Mouse (Mus musculus) embryonic facial prominence, embryonic 14.5 days (tissue): ENCODE measurements at regions not wholly inside any gene's neighbourhood (a gene's known extent, or its start where the extent isn't known, plus 50 kb on each side); places are given as distances from the start of the nearest gene placed in this dataset.

Experiments used
- ATAC-seq: fragments of 200-750 bp; cut with Nextera tagmentation; 2 replicates; pipeline ENCODE4 v1.8.0; 2017; ENCODE audit warnings: low read depth, moderate number of reproducible peaks, moderate TSS enrichment
- DNase-seq: peaks from one replicate; pipeline ENCODE4 v3.0.0-alpha.2; 2015; ENCODE audit warnings: low spot score
- H3K27ac ChIP-seq: fragments of 300-500 bp; sonication (generic); replicated peaks from 2 replicates; pipeline ENCODE4 v1.5.1; 2014; ENCODE audit warnings: low read depth, mild to moderate bottlenecking, low read length, moderate library complexity
- H3K27me3 ChIP-seq: fragments of 300-500 bp; sonication (generic); replicated peaks from 2 replicates; pipeline ENCODE4 v1.6.1; 2014; ENCODE audit warnings: low read length; ENCODE audit not compliant: control insufficient read depth, insufficient read depth
- H3K36me3 ChIP-seq: fragments of 300-500 bp; sonication (generic); 2 replicates; pipeline ENCODE4 v1.6.1; 2014; ENCODE audit warnings: low read length, mixed read lengths; ENCODE audit not compliant: control insufficient read depth, insufficient read depth
- H3K4me1 ChIP-seq: fragments of 300-500 bp; sonication (generic); 2 replicates; pipeline ENCODE4 v1.6.1; 2014; ENCODE audit warnings: antibody characterized with exemption, low read length; ENCODE audit not compliant: control insufficient read depth, insufficient read depth
- H3K4me2 ChIP-seq: fragments of 300-500 bp; sonication (generic); 2 replicates; pipeline ENCODE4 v1.6.1; 2014; ENCODE audit warnings: low read depth, mild to moderate bottlenecking, low read length, moderate library complexity, mixed read lengths
- H3K4me3 ChIP-seq: fragments of 300-500 bp; sonication (generic); 2 replicates; pipeline ENCODE4 v1.5.1; 2014; ENCODE audit warnings: low read depth, mild to moderate bottlenecking, low read length
- H3K9ac ChIP-seq: fragments of 300-500 bp; sonication (generic); 2 replicates; pipeline ENCODE4 v1.6.1; 2014; ENCODE audit warnings: low read depth, mild to moderate bottlenecking, low read length, moderate library complexity, mixed read lengths
- H3K9me3 ChIP-seq: fragments of 300-500 bp; sonication (generic); 2 replicates; pipeline ENCODE4 v1.6.1; 2016; ENCODE audit warnings: low read length; ENCODE audit not compliant: control insufficient read depth
- WGBS: fragments of 180-500 bp; shearing (Covaris S2); extraction: QIAGEN DNeasy Blood & Tissue Kit; methylation state at CpG from one replicate; pipeline ENCODE4 v1.1.7; 2014; 5-methylcytosine and 5-hydroxymethylcytosine counted together

DNA sequence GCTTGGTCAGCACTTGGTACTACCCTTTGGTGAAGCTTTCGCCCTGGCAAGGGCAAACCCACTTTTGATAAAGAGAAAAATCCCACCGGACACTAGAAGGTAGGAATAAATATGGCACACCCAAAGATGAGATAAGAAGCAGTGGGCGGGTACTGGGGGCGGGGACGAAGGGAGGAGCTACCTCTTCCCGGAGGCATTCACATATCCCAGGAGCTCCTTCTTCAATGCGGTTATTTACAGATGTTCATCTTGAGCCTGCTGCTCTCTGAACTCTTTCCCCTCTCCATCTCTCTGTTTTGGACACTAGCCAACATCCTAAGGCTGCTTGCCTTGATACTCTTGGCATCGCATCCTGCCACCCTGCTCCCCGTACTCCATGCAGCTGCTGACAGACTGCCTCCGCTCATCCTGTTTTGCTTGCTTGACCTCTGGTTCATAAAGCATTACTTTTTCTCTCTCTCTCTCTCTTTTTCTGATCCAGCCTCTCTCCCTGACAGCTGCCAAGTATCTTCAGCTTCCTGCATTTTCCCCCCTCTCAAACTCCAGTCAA, 104.2 kb upstream of the Mon1b start:
- Histone ChIP-seq H3K27ac (0 out of 2 replicates have a peak overlapping the region, but pooled peaks have one; percentile 16), H3K4me3 (no peak overlapping the region), H3K27me3 (no peaks in the 10 kb centered on the region), H3K4me2 (no peak overlapping the region), H3K36me3 (no peaks in the 10 kb centered on the region), H3K9ac (no peak overlapping the region), H3K9me3 (no peaks in the 10 kb centered on the region), H3K4me1 (no peaks in the 10 kb centered on the region; the same call in 1 of the 2 replicates)
- ATAC-seq (peak; percentile 57), DNase-seq (peak; percentile 76)
- 46% methylated on average over 10 of the region's 10 CpGs for WGBS

- WGBS, result 49% methylated on average over 4 of the region's 4 CpGs
- ATAC-seq (no peak), DNase-seq (no peak)
- Histone ChIP-seq H3K9ac (no peak overlapping the region), H3K27ac (no peak overlapping the region), H3K4me1 (no peaks in the 10 kb centered on the region; the same call in 1 of the 2 replicates), H3K4me2 (no peak overlapping the region), H3K9me3 (no peaks in the 10 kb centered on the region), H3K36me3 (no peaks in the 10 kb centered on the region), H3K27me3 (no peaks in the 10 kb centered on the region), H3K4me3 (no peak overlapping the region)
Observed at GRCm38 (mm10) chr8:113532881-113533280, 102.5 kb upstream of the Mon1b start.

DNA sequence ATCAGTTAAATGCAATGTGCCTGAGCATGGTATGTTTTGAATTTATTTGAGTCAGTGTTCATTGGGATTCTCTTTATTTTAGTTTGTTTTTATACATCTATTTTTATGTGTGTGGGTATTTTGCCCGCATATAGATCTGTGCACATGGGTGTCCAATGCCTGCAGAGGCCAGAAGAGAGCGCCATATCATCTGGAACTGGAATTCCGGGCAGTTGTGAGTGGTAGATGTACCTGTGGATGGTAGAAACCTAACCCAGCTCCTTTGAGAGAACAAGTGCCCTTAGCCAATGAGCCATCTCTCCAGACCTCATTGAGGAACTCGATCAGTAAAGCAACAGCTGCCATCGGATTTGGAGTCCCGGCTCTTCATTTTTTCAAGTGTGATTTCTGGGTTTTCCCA, 94.0 kb upstream of the Mon1b start:
- WGBS, result 83% methylated on average over 6 of the region's 6 CpGs

GRCm38 (mm10) chr8:113542082-113542481, 93.3 kb upstream of the Mon1b start:
- H3K4me3 ChIP-seq, result no peak overlapping the region
- no peaks in the 10 kb centered on the region for H3K36me3 ChIP-seq
- ATAC-seq (no peak), DNase-seq (no peak)
- no peak overlapping the region for H3K9ac ChIP-seq
- no peak overlapping the region for H3K27ac ChIP-seq
- no peaks in the 10 kb centered on the region for H3K9me3 ChIP-seq
- no peaks in the 10 kb centered on the region for H3K27me3 ChIP-seq
- WGBS, result 78% methylated on average over 3 of the region's 3 CpGs
- H3K4me1 ChIP-seq, result no peaks in the 10 kb centered on the region
- H3K4me2 ChIP-seq, result no peak overlapping the region

More for the DNA sequence above, 94.0 kb upstream of the Mon1b start:
- ATAC-seq (no peak), DNase-seq (no peak)
- H3K36me3 ChIP-seq, result no peaks in the 10 kb centered on the region
- H3K4me3 ChIP-seq, result no peak overlapping the region
- no peak overlapping the region for H3K9ac ChIP-seq
- no peaks in the 10 kb centered on the region for H3K27me3 ChIP-seq
- no peaks in the 10 kb centered on the region for H3K4me1 ChIP-seq
- no peak overlapping the region for H3K27ac ChIP-seq
- no peak overlapping the region for H3K4me2 ChIP-seq
- no peaks in the 10 kb centered on the region for H3K9me3 ChIP-seq

- no peak for DNase-seq
- H3K9me3 ChIP-seq, result no peaks in the 10 kb centered on the region
- no peak for ATAC-seq
- no peaks in the 10 kb centered on the region for H3K27me3 ChIP-seq
- 83% methylated on average over 2 of the region's 2 CpGs for WGBS
- no peak overlapping the region for H3K4me2 ChIP-seq
- no peak overlapping the region for H3K9ac ChIP-seq
- H3K4me3 ChIP-seq, result no peak overlapping the region
- no peaks in the 10 kb centered on the region for H3K4me1 ChIP-seq
- no peaks in the 10 kb centered on the region for H3K36me3 ChIP-seq
- H3K27ac ChIP-seq, result no peak overlapping the region
Observed at GRCm38 (mm10) chr8:113542713-113543112, 92.7 kb upstream of the Mon1b start.

DNA sequence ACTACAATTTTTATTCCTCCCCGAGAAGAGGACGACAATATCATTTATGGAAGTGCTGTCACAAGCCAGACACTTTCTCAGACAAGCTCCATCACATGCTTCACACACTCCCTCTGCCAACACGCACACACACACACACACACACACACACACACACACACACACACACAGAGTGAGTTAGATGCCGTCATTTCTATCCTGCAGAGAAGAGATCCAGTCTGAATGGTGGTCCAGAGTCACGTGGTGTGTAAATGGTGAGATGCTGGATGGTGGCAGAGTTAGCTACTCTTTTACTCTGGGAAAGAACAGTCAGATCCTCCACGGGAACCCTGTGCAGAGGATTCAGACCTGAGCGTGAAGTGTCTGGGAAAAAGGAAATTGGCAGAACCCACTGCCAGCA, 86.2 kb upstream of the Mon1b start:
- Histone ChIP-seq H3K9me3 (no peaks in the 10 kb centered on the region), H3K27me3 (no peaks in the 10 kb centered on the region), H3K9ac (no peak overlapping the region), H3K36me3 (no peaks in the 10 kb centered on the region), H3K4me2 (no peak overlapping the region), H3K27ac (no peak overlapping the region), H3K4me1 (no peaks in the 10 kb centered on the region), H3K4me3 (no peak overlapping the region)
- DNase-seq (no peak), ATAC-seq (no peak)
- 77% methylated on average over 7 of the region's 7 CpGs for WGBS

- Histone ChIP-seq H3K4me1 (no peaks in the 10 kb centered on the region), H3K4me3 (no peak overlapping the region), H3K27ac (no peak overlapping the region), H3K36me3 (no peaks in the 10 kb centered on the region), H3K4me2 (no peak overlapping the region), H3K9ac (no peak overlapping the region), H3K9me3 (no peaks in the 10 kb centered on the region), H3K27me3 (no peaks in the 10 kb centered on the region)
- DNase-seq (no peak), ATAC-seq (no peak)
- 74% methylated on average over 12 of the region's 12 CpGs for WGBS
Observed at GRCm38 (mm10) chr8:113551454-113552273, 83.7 kb upstream of the Mon1b start.

DNA sequence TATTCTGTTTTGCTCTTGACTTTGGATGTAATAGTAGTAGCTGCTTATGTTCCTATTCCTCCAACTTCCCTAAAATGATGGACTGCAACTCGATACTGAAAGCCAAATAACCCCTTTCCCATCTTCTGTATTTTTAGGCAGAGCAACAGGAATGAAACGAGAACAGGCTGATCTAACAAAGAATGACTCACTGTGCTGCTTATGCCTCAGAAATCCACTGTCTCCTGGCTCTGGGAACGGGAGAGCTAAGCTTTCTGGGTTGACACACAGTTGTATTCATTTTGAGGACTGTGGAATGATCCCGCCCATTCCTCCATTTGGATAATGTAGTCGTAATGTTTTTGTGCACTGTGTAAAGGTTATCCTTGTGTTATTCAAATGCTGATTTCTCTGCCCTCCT, 82.6 kb upstream of the Mon1b start:
- no peak overlapping the region for H3K4me3 ChIP-seq
- no peaks in the 10 kb centered on the region for H3K4me1 ChIP-seq
- WGBS, result 61% methylated on average over 5 of the region's 5 CpGs
- H3K9ac ChIP-seq, result no peak overlapping the region
- ATAC-seq, result no peak
- no peaks in the 10 kb centered on the region for H3K27me3 ChIP-seq
- no peaks in the 10 kb centered on the region for H3K36me3 ChIP-seq
- H3K4me2 ChIP-seq, result no peak overlapping the region
- DNase-seq, result no peak
- H3K9me3 ChIP-seq, result no peaks in the 10 kb centered on the region
- H3K27ac ChIP-seq, result no peak overlapping the region
